9 mouse cellular contexts compared by ENCODE assay signal in genomic region chr10:43574956-43575355, GRCm38 (mm10). TPM values are rescaled to one million over a fixed set of nuclear protein-coding genes. Genes with fewer than 3 reads are reported as not detected.
DNase-seq lines count a peak whose midpoint lies in the region; ATAC-seq and TF ChIP-seq lines count a peak whose summit lies in the region.
"Had no signal": no experiment of that assay in that cellular context is flagged by ENCODE, and none has a peak within 500 bp of the region (broad histone marks: within the 10 kb centered on the region; RNA-seq: fewer than 3 reads in every experiment).

No protein-coding gene starts in this region.

- H3K4me1 ChIP-seq in forebrain, postnatal 0 days (ENCODE audit: insufficient read depth): peaks cover 5% of the 10 kb centered on the region; the same call in 1 of the 2 replicates
- peaks cover 7% of the 10 kb centered on the region for H3K4me1 ChIP-seq in forebrain, embryonic 15.5 days
- H3K4me1 ChIP-seq in midbrain, postnatal 0 days (ENCODE audit: insufficient read depth, low read length): 0 out of 2 replicates have a peak, but pooled peaks cover 2% of the 10 kb centered on the region

- peak; percentile 91 for DNase-seq in forebrain, postnatal 0 days
- peak; percentile 60 for DNase-seq in T-cell, adult 2 months (ENCODE audit: low spot score)
- peak; percentile 71 to 81 for DNase-seq in cerebellum, postnatal 36 days
- DNase-seq in left cerebral cortex, adult 18-20 months (ENCODE audit: low spot score in 2 of 2): peak; percentile 76 to 86
- DNase-seq in midbrain, postnatal 0 days (ENCODE audit: low spot score): peak; percentile 89
- DNase-seq in telencephalon, adult 2 months (ENCODE audit: low read depth, low spot score): peak; percentile 34

- peak; percentile 90 for TF ChIP-seq CTCF in forebrain, postnatal 0 days (IDR thresholded peaks at IDR 0.05; ENCODE audit: low read depth)
- TF ChIP-seq CTCF in midbrain, postnatal 0 days (IDR thresholded peaks at IDR 0.05): peak; percentile 96

- no peak overlapping the region for H3K4me3 ChIP-seq in forebrain, postnatal 0 days (ENCODE audit: low read depth, low read length)
- H3K4me3 ChIP-seq in forebrain, embryonic 15.5 days: no peak overlapping the region
- no peak overlapping the region for H3K4me3 ChIP-seq in midbrain, postnatal 0 days (ENCODE audit: low read depth, low read length)
- H3K4me3 ChIP-seq: myocyte had no signal

- no peaks in the 10 kb centered on the region for H3K9me3 ChIP-seq in forebrain, postnatal 0 days (ENCODE audit: low read length)
- H3K9me3 ChIP-seq in forebrain, embryonic 15.5 days: no peaks in the 10 kb centered on the region
- H3K9me3 ChIP-seq in midbrain, postnatal 0 days (ENCODE audit: low read length): no peaks in the 10 kb centered on the region

- no peaks in the 10 kb centered on the region for H3K27me3 ChIP-seq in forebrain, postnatal 0 days (ENCODE audit: insufficient read depth, low read length)
- no peaks in the 10 kb centered on the region for H3K27me3 ChIP-seq in forebrain, embryonic 15.5 days
- H3K27me3 ChIP-seq in midbrain, postnatal 0 days (ENCODE audit: insufficient read depth, low read length): no peaks in the 10 kb centered on the region

- H3K27ac ChIP-seq in forebrain, postnatal 0 days (ENCODE audit: low read depth, low read length): no peak overlapping the region
- H3K27ac ChIP-seq in forebrain, embryonic 15.5 days (replicated peaks): no peak overlapping the region
- H3K27ac ChIP-seq in midbrain, postnatal 0 days (ENCODE audit: low read depth, low read length): no peak overlapping the region

- 0% methylated on average over 3 of the region's 3 CpGs for WGBS in forebrain, postnatal 0 days
- 1% methylated on average over 3 of the region's 3 CpGs for WGBS in forebrain, embryonic 15.5 days
- under 1% methylated on average over 3 of the region's 3 CpGs for WGBS in midbrain, postnatal 0 days

- no peak for ATAC-seq in forebrain, postnatal 0 days
- no peak for ATAC-seq in forebrain, embryonic 15.5 days (replicated peaks)
- ATAC-seq in granulocyte monocyte progenitor cell, adult 5-6 weeks (replicated peaks; ENCODE audit: poor library complexity, severe bottlenecking): peak; percentile 31; the same call in 1 of the 2 replicates
- ATAC-seq in midbrain, postnatal 0 days (ENCODE audit: low FRiP score): no peak

- no peaks in the 10 kb centered on the region for H3K36me3 ChIP-seq in forebrain, postnatal 0 days (ENCODE audit: insufficient read depth)
- no peaks in the 10 kb centered on the region for H3K36me3 ChIP-seq in forebrain, embryonic 15.5 days
- H3K36me3 ChIP-seq in midbrain, postnatal 0 days (ENCODE audit: insufficient read depth, low read length): no peaks in the 10 kb centered on the region

- H3K4me2 ChIP-seq in forebrain, postnatal 0 days (ENCODE audit: low read depth): no peak overlapping the region
- no peak overlapping the region for H3K4me2 ChIP-seq in forebrain, embryonic 15.5 days (replicated peaks)
- H3K4me2 ChIP-seq in midbrain, postnatal 0 days (ENCODE audit: low read depth, low read length, poor library complexity, severe bottlenecking): no peak overlapping the region

- H3K9ac ChIP-seq in forebrain, postnatal 0 days: no peak overlapping the region
- no peak overlapping the region for H3K9ac ChIP-seq in forebrain, embryonic 15.5 days (replicated peaks)
- no peak overlapping the region for H3K9ac ChIP-seq in midbrain, postnatal 0 days (replicated peaks; ENCODE audit: low read length, poor library complexity, severe bottlenecking)

RNA-seq across cellular contexts. Expression of gene Cd24a, which starts 3.1 kb away (rescaled TPM):
- 1,087 and 1,453 TPM in 2 replicates for total RNA-seq in forebrain, postnatal 0 days (2014; rRNA removed)
- polyA plus RNA-seq in forebrain, postnatal 0 days (2015; fragmentation: Nextera tagmentation; extraction: Ambion mirVana): 668 and 889 TPM in 2 replicates
- polyA plus RNA-seq in forebrain, embryonic 15.5 days (2015; fragmentation: Nextera tagmentation; extraction: Ambion mirVana): 899 and 974 TPM in 2 replicates
- 279 and 288 TPM in 2 replicates for total RNA-seq in granulocyte monocyte progenitor cell, adult 5-6 weeks (2014; fragmentation: Nextera tagmentation)
- total RNA-seq in granulocyte monocyte progenitor cell, adult 5-6 weeks (2017): 385 and 423 TPM in 2 replicates
- 1 to 10 TPM; 5.8 to 6.1 TPM for total RNA-seq in left cerebral cortex, adult 18-20 months (2021)
- total RNA-seq in midbrain, postnatal 0 days (2014; rRNA removed): 609 and 613 TPM in 2 replicates
- 326 TPM in 2 replicates for polyA plus RNA-seq in midbrain, postnatal 0 days (2015; fragmentation: Nextera tagmentation; extraction: Ambion mirVana)

RNA-seq across cellular contexts. Expression of gene 1700021F05Rik, which starts 34.2 kb away (rescaled TPM):
- 33.7 and 35.2 TPM in 2 replicates for total RNA-seq in forebrain, postnatal 0 days (2014; rRNA removed)
- 81.3 and 93.3 TPM in 2 replicates for polyA plus RNA-seq in forebrain, postnatal 0 days (2015; fragmentation: Nextera tagmentation; extraction: Ambion mirVana)
- 68.7 and 70.2 TPM in 2 replicates for polyA plus RNA-seq in forebrain, embryonic 15.5 days (2015; fragmentation: Nextera tagmentation; extraction: Ambion mirVana)
- 25.9 and 52.7 TPM in 2 replicates for total RNA-seq in granulocyte monocyte progenitor cell, adult 5-6 weeks (2014; fragmentation: Nextera tagmentation)
- total RNA-seq in granulocyte monocyte progenitor cell, adult 5-6 weeks (2017): 52.1 and 76.1 TPM in 2 replicates
- total RNA-seq in left cerebral cortex, adult 18-20 months (2021): 10 to 100 TPM; 39.1 to 42.8 TPM
- total RNA-seq in midbrain, postnatal 0 days (2014; rRNA removed): 29.6 and 61.6 TPM in 2 replicates
- 71.6 and 73.4 TPM in 2 replicates for polyA plus RNA-seq in midbrain, postnatal 0 days (2015; fragmentation: Nextera tagmentation; extraction: Ambion mirVana)

RNA-seq across cellular contexts. Expression of gene Gm9803, which starts 51.1 kb away (rescaled TPM):
- 39.4 and 42.3 TPM in 2 replicates for total RNA-seq in forebrain, postnatal 0 days (2014; rRNA removed)
- 16.4 and 23.1 TPM in 2 replicates for polyA plus RNA-seq in forebrain, postnatal 0 days (2015; fragmentation: Nextera tagmentation; extraction: Ambion mirVana)
- polyA plus RNA-seq in forebrain, embryonic 15.5 days (2015; fragmentation: Nextera tagmentation; extraction: Ambion mirVana): 14.6 and 20.4 TPM in 2 replicates
- total RNA-seq in granulocyte monocyte progenitor cell, adult 5-6 weeks (2014; fragmentation: Nextera tagmentation): 4.8 and 4.9 TPM in 2 replicates
- 2.5 and 4.0 TPM in 2 replicates for total RNA-seq in granulocyte monocyte progenitor cell, adult 5-6 weeks (2017)
- 10 to 100 TPM in 1 of 2 experiments, 1 to 10 TPM in 1; 3.0 to 16.9 TPM for total RNA-seq in left cerebral cortex, adult 18-20 months (2021)
- 37.0 and 49.6 TPM in 2 replicates for total RNA-seq in midbrain, postnatal 0 days (2014; rRNA removed)
- 20.8 and 21.9 TPM in 2 replicates for polyA plus RNA-seq in midbrain, postnatal 0 days (2015; fragmentation: Nextera tagmentation; extraction: Ambion mirVana)

Comparison
In these comparisons a context has a peak if more than half of its experiments do, and no peak if none do; other contexts are left out.
1. DNase-seq: peak in every context shown above with its lines; median percentile 91 in forebrain, postnatal 0 days; 89 in midbrain, postnatal 0 days; 81 in left cerebral cortex, adult 18-20 months; 76 in cerebellum, postnatal 36 days; 60 in T-cell, adult 2 months; 34 in telencephalon, adult 2 months.
2. RNA of gene Cd24a, which starts 3.1 kb away (total RNA-seq): 1,087 to 1,453 TPM in forebrain, postnatal 0 days, 609 to 613 TPM in midbrain, postnatal 0 days and 279 to 423 TPM in granulocyte monocyte progenitor cell, adult 5-6 weeks; 5.8 to 6.1 TPM in left cerebral cortex, adult 18-20 months; every median in the first group is over 10 times any median in the second.